Mouse (Mus musculus): ENCODE measurements around the gene Gm21970.

- TF ChIP-seq POLR2A (IDR thresholded peaks at IDR 0.05; ENCODE audit: low read depth, low read length) (peak; percentile 76), CTCF (IDR thresholded peaks at IDR 0.05; ENCODE audit: borderline replicate concordance, insufficient read depth, low read length) (no peak)
These were observed 18.7 kb upstream of the Gm21970 start, which contains the start of gene Ifnar2 for GRCm38 (mm10) chr16:91372577-91373472.
